Mouse (Mus musculus) brain, embryonic 14.5 days (tissue): ENCODE measurements at regions not wholly inside any gene's neighbourhood (a gene's known extent, or its start where the extent isn't known, plus 50 kb on each side); places are given as distances from the start of the nearest gene placed in this dataset.
A peak's percentile ranks its signal among the peaks of the same experiment; 100 is the strongest.

Source experiments
- CTCF ChIP-seq: fragments of 200-500 bp; IDR thresholded peaks from 2 replicates; pipeline ENCODE4 v1.5.1; 2012; ENCODE audit warnings: inconsistent platforms, mild to moderate bottlenecking, moderate library complexity, borderline replicate concordance; ENCODE audit not compliant: insufficient read depth, insufficient read length; ENCODE audit errors: extremely low read depth
- POLR2A ChIP-seq: fragments of 200-500 bp; IDR thresholded peaks from 2 replicates; pipeline ENCODE4 v1.6.1; 2012; ENCODE audit warnings: mild to moderate bottlenecking, inconsistent platforms, borderline replicate concordance; ENCODE audit not compliant: poor library complexity, insufficient read depth, insufficient read length, severe bottlenecking; ENCODE audit errors: extremely low read depth

GRCm38 (mm10) chr1:10835653-10836415 lies 578.1 kb upstream of the A830018L16Rik start:
- no peak for TF ChIP-seq POLR2A
- peak; percentile 59; the same call in 1 of the 2 replicates for TF ChIP-seq CTCF
